Mouse (Mus musculus) induced T-regulatory cell, adult 2 months (primary cell): Measurements from ENCODE around the gene Dop1a.
"Not testable (repeated sequence)": the region's sequence is repeated elsewhere in the genome, so short reads cannot be mapped to it uniquely, and the experiment has no call there.

Experiments used
- DNase-seq: peaks from one replicate; pipeline ENCODE4 v3.0.0-alpha.2; 2012; ENCODE audit warnings: low read depth

The Dop1a gene

DNA sequence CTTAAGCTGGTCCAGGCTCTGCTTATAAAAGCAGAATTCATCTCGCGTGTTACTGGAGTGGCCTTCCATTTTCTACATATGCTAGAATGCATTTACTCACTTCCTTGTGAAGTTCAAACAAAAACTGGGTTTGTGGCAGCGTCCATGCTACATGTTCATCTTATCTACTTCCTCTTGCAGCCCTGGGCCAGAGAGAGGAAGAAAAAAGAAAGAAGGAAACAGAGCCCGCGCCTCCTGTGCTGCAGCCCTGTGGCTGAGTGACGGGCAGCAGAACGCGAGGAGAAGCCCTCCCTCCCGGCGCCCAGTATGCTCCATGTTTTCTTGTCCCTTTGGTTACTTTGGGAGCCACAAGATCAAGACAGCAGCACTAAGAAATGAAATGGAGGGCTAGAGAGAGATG is 112.7 kb downstream of the Dop1a start:
- DNase-seq: no peak

DNA sequence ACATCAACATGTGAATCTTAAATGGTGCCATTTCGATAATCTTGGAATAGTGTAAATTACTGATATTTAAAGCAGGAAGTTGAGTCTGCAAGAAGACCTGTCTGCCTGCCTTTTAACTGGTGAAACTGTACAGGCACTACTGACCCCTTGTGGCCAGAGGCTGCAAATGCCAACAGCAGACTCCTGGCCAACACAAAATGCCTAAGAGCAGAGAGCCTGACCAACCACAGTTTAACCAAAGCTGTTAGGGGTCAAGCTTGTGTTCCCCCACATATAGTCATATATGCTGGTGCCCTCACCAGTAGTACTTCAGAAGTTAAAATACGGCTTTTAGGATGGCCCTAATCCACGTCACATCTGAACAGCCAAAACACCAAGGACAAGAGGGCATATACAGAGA is 116.8 kb downstream of the Dop1a start:
- peak; percentile 83 for DNase-seq

DNA sequence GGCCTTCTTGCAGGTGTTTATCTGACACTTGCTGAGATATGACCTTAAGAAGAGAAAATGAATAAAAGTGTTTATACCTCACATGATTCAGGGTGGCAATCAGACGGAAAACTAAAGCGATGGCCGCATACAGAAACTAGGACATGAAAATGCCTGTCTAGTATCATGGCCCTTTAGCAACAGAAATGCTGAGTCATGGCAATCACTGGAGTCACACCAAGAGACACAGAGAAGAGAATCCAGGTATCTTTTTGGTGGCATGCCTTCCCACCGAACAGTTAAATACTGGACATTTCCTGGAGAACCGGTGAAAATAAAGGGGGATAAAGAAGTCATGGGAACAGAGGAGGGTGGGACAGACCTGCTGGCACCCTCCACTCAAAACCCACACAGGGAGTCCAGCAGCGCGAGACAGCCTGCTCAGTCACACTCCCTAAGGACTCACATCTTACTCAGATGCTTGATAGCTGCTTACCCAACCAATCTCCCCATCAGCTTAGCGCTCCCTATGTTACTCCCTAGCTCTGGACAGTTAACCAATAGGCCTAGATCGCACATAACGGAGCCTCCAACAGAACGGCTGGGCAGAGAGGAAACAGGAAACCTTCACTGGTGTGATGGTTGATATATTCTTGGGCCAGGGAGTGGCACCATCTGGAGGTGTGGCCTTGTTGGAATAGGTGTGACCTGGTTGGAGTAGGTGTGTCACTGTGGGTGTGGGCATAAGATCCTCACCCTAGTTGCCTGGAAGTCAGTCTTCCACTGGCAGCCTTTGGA is 120.3 kb downstream of the Dop1a start:
- DNase-seq: no peak

DNA sequence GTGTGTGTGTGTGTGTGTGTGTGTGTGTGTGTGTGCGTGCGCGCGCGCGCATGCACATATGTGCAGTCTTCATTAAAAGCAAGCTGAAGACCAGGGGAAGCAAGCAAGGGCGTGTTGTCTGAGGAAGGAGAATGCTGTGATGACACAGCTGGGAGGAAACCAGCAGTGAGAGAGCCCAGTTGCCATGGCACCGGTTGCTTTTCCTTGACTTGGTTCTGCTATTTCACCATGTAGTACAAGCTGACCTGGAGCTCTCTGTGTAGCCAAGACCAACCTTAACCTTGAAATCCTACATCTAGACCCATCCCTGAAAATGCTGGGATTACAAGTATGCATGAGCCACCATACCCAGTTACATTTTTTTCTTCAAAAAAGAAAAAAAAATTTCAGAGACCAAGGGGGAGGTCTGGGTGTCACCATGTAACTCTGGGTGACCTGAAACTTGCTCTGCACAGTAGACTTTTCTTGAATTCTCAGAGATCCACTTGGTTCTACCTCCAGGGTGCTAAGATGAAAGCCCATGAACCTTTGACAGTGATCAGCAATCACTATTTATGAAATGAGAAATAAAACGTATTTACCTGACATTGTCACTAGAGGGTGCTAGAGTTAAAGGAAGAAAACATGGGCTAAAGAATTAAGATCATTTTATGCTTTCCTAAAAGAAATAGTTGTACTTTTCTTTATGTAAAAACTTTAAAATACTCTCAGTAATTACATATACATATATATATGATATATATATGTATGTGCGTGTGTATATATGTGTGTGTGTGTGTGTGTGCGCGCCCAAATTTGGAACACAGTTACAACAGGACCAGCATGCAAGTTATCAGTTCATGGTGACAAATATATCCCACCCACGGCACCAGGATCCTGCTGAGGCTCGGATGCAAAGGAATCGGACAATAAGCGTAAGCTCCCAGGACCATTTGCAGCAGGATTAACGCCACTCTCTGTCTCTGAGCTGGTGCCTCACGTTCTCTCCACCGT is 126.0 kb downstream of the Dop1a start:
- DNase-seq: peak; percentile 71

DNA sequence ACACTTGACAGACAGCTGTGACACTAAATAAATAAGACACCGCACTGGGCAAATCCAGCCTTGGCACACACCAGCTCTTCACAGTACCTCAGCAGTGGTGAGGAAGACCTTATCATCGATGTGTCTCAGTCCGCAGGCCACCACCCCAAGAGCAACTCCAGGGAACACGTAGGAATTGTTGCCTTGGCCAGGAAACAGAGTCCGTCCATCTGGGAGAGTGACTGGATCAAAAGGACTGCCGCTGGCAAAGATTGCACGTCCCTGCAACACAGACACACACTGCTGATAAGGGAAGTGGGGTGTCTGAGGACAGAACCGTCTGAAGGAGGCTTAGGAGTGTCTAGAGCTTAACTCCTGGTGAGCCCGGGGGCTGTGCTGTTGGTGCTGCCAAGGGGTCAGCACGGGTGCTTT is 127.4 kb downstream of the Dop1a start:
- not testable (repeated sequence) for DNase-seq

DNA sequence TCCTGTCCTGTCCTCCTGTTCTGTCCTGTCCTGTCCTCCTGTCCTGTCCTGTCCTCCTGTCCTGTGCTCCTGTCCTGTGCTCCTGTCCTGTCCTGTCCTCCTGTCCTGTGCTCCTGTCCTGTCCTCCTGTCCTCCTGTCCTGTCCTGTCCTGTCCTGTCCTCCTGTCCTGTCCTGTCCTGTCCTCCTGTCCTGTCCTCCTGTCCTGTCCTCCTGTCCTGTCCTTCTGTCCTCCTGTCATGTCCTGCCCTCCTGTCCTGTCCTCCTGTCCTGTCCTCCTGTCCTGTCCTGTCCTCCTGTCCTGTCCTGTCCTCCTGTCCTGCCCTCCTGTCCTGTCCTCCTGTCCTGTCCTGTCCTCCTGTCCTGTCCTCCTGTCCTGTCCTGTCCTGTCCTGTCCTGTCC is 130.0 kb downstream of the Dop1a start:
- not testable (repeated sequence) for DNase-seq

DNA sequence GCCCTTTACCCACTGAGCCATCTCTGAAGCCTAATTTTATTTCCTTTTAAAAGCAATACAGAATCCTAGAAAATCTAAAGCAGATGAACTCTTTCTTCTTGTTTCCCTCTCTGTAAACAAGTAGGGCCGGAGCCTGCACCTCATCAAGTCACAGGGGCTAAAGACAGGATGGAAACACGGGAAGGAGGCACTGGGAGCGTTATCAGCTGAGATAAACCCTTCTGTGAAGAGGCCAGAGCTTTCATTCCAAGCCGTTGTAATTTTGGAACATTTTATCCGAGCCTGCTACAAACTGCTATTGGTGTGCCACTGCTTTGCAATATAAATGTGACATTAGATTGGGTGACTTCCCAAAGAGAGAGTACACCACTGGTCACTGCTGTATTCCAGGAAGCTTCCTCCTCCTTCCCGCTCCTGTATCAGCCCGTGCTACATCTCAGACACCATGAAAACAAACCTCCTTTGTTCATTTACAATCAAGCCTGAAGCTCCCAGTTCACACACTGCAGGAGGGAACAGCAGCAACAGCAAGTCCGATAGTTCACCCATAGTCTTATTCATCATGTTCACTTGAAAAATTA is 132.9 kb downstream of the Dop1a start:
- DNase-seq: no peak
